Comparison of ENCODE assay signal across 18 mouse cellular contexts in the genomic region with DNA sequence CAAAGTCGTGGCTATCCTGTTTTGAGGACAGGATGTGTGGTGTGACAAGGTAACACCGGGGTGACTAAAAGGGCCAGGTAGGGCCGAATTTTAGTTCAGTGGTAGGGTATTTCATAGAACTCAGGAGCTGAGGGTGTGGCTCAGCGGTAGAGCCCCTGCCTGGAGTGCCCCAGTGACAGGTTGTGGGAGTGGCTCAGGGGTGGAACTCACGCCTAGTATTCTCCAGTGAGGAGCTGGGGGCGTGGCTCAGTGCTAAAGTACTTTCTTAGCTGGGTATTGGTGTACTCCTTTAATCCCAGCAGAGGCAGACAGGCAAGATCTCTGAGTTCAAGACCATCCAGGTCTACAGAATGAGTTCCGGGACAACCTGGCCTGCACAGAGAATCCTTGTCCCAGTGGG. TPM values are rescaled to one million over a fixed set of nuclear protein-coding genes. Genes with fewer than 3 reads are reported as not detected.
DNase-seq lines count a peak whose midpoint lies in the region; ATAC-seq and TF ChIP-seq lines count a peak whose summit lies in the region.
"Had no signal": no experiment of that assay in that cellular context is flagged by ENCODE, and none has a peak within 500 bp of the region (broad histone marks: within the 10 kb centered on the region; RNA-seq: fewer than 3 reads in every experiment).

No protein-coding gene starts in this region.

- ATAC-seq in kidney, embryonic 15.5 days (replicated peaks; ENCODE audit: low FRiP score), result peak; percentile 47; the same call in 1 of the 2 replicates
- no peak; the same call in 1 of the 2 replicates for ATAC-seq in G1E (ENCODE audit: extremely low read depth, insufficient number of reproducible peaks, low FRiP score, poor library complexity, severe bottlenecking)
- ATAC-seq in intestine, embryonic 15.5 days, result peak; percentile 85
- ATAC-seq in megakaryocyte-erythroid progenitor cell, adult 5-6 weeks (replicated peaks; ENCODE audit: low FRiP score, low TSS enrichment, poor library complexity, severe bottlenecking), result peak; percentile 62
- ATAC-seq: activated CD4-positive, CD25-positive, alpha-beta regulatory T cell, adult 4 months had no signal

- no peak for DNase-seq in kidney, adult 8-10 months
- peak; percentile 31 for DNase-seq in G1E (ENCODE audit: low spot score)
- no peak for DNase-seq in MN1 (ENCODE audit: low spot score)
- DNase-seq in urinary bladder, postnatal 14 days (ENCODE audit: low spot score), result no peak
- DNase-seq in yolk sac, embryonic 10.5 days (ENCODE audit: low spot score), result no peak
- DNase-seq: B cell, adult 2 months; cerebellum, adult 11 months; heart, postnatal 4 days; lung, embryonic 14.5 days; thymus, postnatal 25 days had no signal

- peaks cover 7% of the 10 kb centered on the region; the same call in 1 of the 2 replicates for H3K4me1 ChIP-seq in kidney, embryonic 15.5 days
- H3K4me1 ChIP-seq in G1E (ENCODE audit: insufficient read depth, low read depth, low read length), result peaks cover 14% of the 10 kb centered on the region
- H3K4me1 ChIP-seq in intestine, embryonic 15.5 days (replicated peaks), result peaks cover 5% of the 10 kb centered on the region
- H3K4me1 ChIP-seq: embryonic facial prominence, embryonic 15.5 days; forebrain, embryonic 12.5 days; heart, embryonic 12.5 days; limb, embryonic 10.5 days had no signal

- no peak overlapping the region for H3K27ac ChIP-seq in kidney, embryonic 15.5 days
- H3K27ac ChIP-seq in intestine, embryonic 15.5 days, result no peak overlapping the region
- H3K27ac ChIP-seq: embryonic facial prominence, embryonic 15.5 days; forebrain, embryonic 12.5 days; limb, embryonic 10.5 days had no signal

- H3K9me3 ChIP-seq in kidney, embryonic 15.5 days (replicated peaks), result no peaks in the 10 kb centered on the region
- H3K9me3 ChIP-seq in G1E (replicated peaks), result no peaks in the 10 kb centered on the region
- no peaks in the 10 kb centered on the region for H3K9me3 ChIP-seq in intestine, embryonic 15.5 days
- H3K9me3 ChIP-seq: embryonic facial prominence, embryonic 15.5 days; forebrain, embryonic 12.5 days; heart, embryonic 12.5 days; limb, embryonic 10.5 days had no signal

- no peak for TF ChIP-seq CTCF in G1E (IDR thresholded peaks at IDR 0.05; ENCODE audit: low read depth, low read length)

- no peak overlapping the region for H3K9ac ChIP-seq in kidney, embryonic 15.5 days
- no peak overlapping the region for H3K9ac ChIP-seq in intestine, embryonic 15.5 days
- H3K9ac ChIP-seq: embryonic facial prominence, embryonic 15.5 days; forebrain, embryonic 12.5 days; heart, embryonic 12.5 days; lung, embryonic 14.5 days had no signal

- peaks cover 86% of the 10 kb centered on the region for H3K36me3 ChIP-seq in kidney, embryonic 15.5 days
- H3K36me3 ChIP-seq in G1E (replicated peaks), result peaks cover 2% of the 10 kb centered on the region
- peaks cover 17% of the 10 kb centered on the region for H3K36me3 ChIP-seq in intestine, embryonic 15.5 days

- no peak overlapping the region for H3K4me2 ChIP-seq in kidney, embryonic 15.5 days
- H3K4me2 ChIP-seq in intestine, embryonic 15.5 days (replicated peaks), result no peak overlapping the region
- H3K4me2 ChIP-seq: embryonic facial prominence, embryonic 15.5 days; forebrain, embryonic 12.5 days; heart, embryonic 12.5 days; lung, embryonic 14.5 days had no signal

- H3K4me3 ChIP-seq in kidney, embryonic 15.5 days (replicated peaks), result no peak overlapping the region
- H3K4me3 ChIP-seq in G1E (ENCODE audit: low read depth, low read length), result no peak overlapping the region
- no peak overlapping the region for H3K4me3 ChIP-seq in intestine, embryonic 15.5 days (replicated peaks)
- H3K4me3 ChIP-seq: embryonic facial prominence, embryonic 15.5 days; forebrain, embryonic 12.5 days; heart, embryonic 12.5 days; limb, embryonic 10.5 days had no signal

- no peaks in the 10 kb centered on the region for H3K27me3 ChIP-seq in kidney, embryonic 15.5 days
- H3K27me3 ChIP-seq in G1E (ENCODE audit: insufficient read depth, low read length), result peaks cover 6% of the 10 kb centered on the region; the same call in 1 of the 2 replicates
- H3K27me3 ChIP-seq in intestine, embryonic 15.5 days (replicated peaks), result no peaks in the 10 kb centered on the region
- H3K27me3 ChIP-seq: embryonic facial prominence, embryonic 15.5 days; forebrain, embryonic 12.5 days; heart, embryonic 12.5 days had no signal

- WGBS in kidney, embryonic 15.5 days, result 64% methylated on average over 7 of the region's 7 CpGs
- 61% methylated on average over 7 of the region's 7 CpGs for WGBS in intestine, embryonic 15.5 days

RNA-seq across cellular contexts. Expression of a gene that starts 17.8 kb away (rescaled TPM):
- polyA plus RNA-seq in kidney, embryonic 15.5 days (2015; fragmentation: Nextera tagmentation; extraction: Ambion mirVana), result 15.3 and 18.5 TPM in 2 replicates
- total RNA-seq in G1E (2014; fragmentation: Nextera tagmentation) (2.9 and 4.5 TPM in 2 replicates), G1E (2017) (1.3 and 1.6 TPM in 2 replicates)
- polyA plus RNA-seq in G1E (2012), result 5.7 TPM in 2 replicates
- 16.2 and 16.5 TPM in 2 replicates for polyA plus RNA-seq in intestine, embryonic 15.5 days (2015; fragmentation: Nextera tagmentation; extraction: Ambion mirVana)
- 0.94 and 3.0 TPM in 2 replicates for total RNA-seq in megakaryocyte-erythroid progenitor cell, adult 5-6 weeks (2014; fragmentation: Nextera tagmentation)
- 0.38 and 0.66 TPM in 2 replicates for total RNA-seq in megakaryocyte-erythroid progenitor cell, adult 5-6 weeks (2017)
- polyA plus RNA-seq: activated CD4-positive, CD25-positive, alpha-beta regulatory T cell, adult 4 months had no signal

RNA-seq across cellular contexts. Expression of a gene that starts 43.2 kb away (rescaled TPM):
- polyA plus RNA-seq in kidney, embryonic 15.5 days (2015; fragmentation: Nextera tagmentation; extraction: Ambion mirVana), result 20.9 and 23.1 TPM in 2 replicates
- total RNA-seq in G1E (2014; fragmentation: Nextera tagmentation) (19.3 and 30.4 TPM in 2 replicates), G1E (2017) (25.3 and 25.5 TPM in 2 replicates)
- polyA plus RNA-seq in G1E (2012), result 62.2 and 65.3 TPM in 2 replicates
- 21.3 and 21.4 TPM in 2 replicates for polyA plus RNA-seq in intestine, embryonic 15.5 days (2015; fragmentation: Nextera tagmentation; extraction: Ambion mirVana)
- 13.0 and 26.7 TPM in 2 replicates for total RNA-seq in megakaryocyte-erythroid progenitor cell, adult 5-6 weeks (2014; fragmentation: Nextera tagmentation)
- 8.2 and 10.7 TPM in 2 replicates for total RNA-seq in megakaryocyte-erythroid progenitor cell, adult 5-6 weeks (2017)

RNA-seq across cellular contexts. Expression of a gene that starts 47.6 kb away (rescaled TPM):
- polyA plus RNA-seq in kidney, embryonic 15.5 days (2015; fragmentation: Nextera tagmentation; extraction: Ambion mirVana), result 4.4 and 5.2 TPM in 2 replicates
- 5.3 and 6.6 TPM in 2 replicates for total RNA-seq in G1E (2014; fragmentation: Nextera tagmentation)
- total RNA-seq in G1E (2017), result 4.6 TPM in 2 replicates
- 3.5 and 3.9 TPM in 2 replicates for polyA plus RNA-seq in G1E (2012)
- 8.8 and 9.4 TPM in 2 replicates for polyA plus RNA-seq in intestine, embryonic 15.5 days (2015; fragmentation: Nextera tagmentation; extraction: Ambion mirVana)
- total RNA-seq in megakaryocyte-erythroid progenitor cell, adult 5-6 weeks (2014; fragmentation: Nextera tagmentation), result 2.3 and 5.3 TPM in 2 replicates
- 3.3 and 5.9 TPM in 2 replicates for total RNA-seq in megakaryocyte-erythroid progenitor cell, adult 5-6 weeks (2017)
